Mouse (Mus musculus): ENCODE measurements at regions not wholly inside any gene's neighbourhood (a gene's known extent, or its start where the extent isn't known, plus 50 kb on each side); places are given as distances from the start of the nearest gene placed in this dataset.
"Not testable (repeated sequence)": the region's sequence is repeated elsewhere in the genome, so short reads cannot be mapped to it uniquely, and the experiment has no call there.

DNA sequence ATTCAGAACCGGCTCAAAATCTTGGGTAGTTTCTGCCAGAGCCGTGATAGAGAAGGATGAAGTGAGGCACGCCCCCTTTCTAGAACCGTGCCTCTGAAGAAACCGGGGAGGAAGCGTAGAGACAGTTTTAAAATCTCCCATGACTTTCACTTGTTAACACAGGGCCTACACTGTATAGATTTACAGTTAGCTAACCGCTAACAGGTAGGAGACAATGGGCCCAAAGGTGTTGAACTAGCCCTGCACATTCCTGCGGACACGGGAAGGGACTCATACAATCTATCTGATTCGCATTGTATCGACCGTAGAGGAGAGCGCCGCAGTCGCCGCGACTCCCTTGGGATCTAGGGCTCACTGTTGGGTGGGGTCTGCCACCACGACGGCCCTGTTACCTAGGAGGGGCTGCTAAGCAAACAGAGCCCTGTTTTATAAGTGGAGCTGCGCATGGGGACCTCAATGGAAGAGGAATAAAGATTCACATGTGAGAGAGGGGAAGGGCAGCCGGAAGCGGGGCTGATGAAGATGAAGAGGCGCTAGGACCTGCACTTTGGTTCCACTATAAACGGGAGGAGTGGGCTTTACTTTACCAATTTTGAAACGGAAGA is 89.1 kb downstream of the Cd24a start:
- Histone ChIP-seq H3K4me2 (ENCODE audit: low read length) (peak overlapping the region; percentile 37), H3K27me3 (replicated peaks; ENCODE audit: control insufficient read depth, insufficient read depth, low read length) (no peaks in the 10 kb centered on the region), H3K9ac (ENCODE audit: low read length) (no peak overlapping the region), H3K4me3 (ENCODE audit: low read depth, low read length) (no peak overlapping the region), H3K9me3 (ENCODE audit: control insufficient read depth, low read length) (no peaks in the 10 kb centered on the region), H3K36me3 (ENCODE audit: control insufficient read depth, insufficient read depth, low read length) (no peaks in the 10 kb centered on the region), H3K27ac (ENCODE audit: low read depth) (no peak overlapping the region), H3K4me1 (replicated peaks; ENCODE audit: control insufficient read depth, insufficient read depth, low read length) (peaks cover 27% of the 10 kb centered on the region)
- ATAC-seq (replicated peaks; ENCODE audit: low FRiP score, low TSS enrichment, low read depth) (no peak), DNase-seq (ENCODE audit: low spot score) (no peak)
- WGBS: 56% methylated on average over 25 of the region's 25 CpGs

DNA sequence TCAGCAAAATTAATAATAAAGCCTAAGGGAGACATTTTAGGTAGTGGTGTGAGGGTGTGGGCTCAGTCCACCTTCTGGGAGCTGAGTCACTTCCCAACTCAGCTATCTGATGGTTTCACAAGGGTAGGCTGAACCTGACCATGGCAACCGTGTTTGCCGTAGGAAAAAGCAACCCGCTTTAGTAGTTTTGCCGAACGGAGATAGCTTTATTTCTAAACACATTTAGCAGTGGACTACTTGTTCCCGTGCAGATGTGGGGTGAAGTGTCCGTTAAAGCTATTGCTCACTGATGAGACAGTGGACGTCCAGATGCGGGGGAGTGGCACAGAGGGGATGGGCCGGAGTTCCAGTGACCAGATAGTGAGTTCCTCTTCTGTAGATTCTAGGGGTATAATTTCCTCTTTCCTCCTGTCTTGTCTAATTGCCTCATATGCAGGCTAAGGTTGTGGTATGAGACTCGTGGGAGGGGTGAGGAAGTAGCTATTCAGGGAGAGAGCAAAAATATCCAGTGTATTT is 89.7 kb downstream of the Cd24a start:
- Histone ChIP-seq H3K9me3 (ENCODE audit: control insufficient read depth, low read length) (no peaks in the 10 kb centered on the region), H3K4me1 (replicated peaks; ENCODE audit: control insufficient read depth, insufficient read depth, low read length) (peaks cover 33% of the 10 kb centered on the region), H3K36me3 (ENCODE audit: control insufficient read depth, insufficient read depth, low read length) (no peaks in the 10 kb centered on the region), H3K27ac (ENCODE audit: low read depth) (no peak overlapping the region), H3K4me2 (ENCODE audit: low read length) (peak overlapping the region; percentile 37; the same call in 1 of the 2 replicates), H3K27me3 (replicated peaks; ENCODE audit: control insufficient read depth, insufficient read depth, low read length) (no peaks in the 10 kb centered on the region), H3K9ac (ENCODE audit: low read length) (no peak overlapping the region), H3K4me3 (ENCODE audit: low read depth, low read length) (no peak overlapping the region)
- 58% methylated on average over 11 of the region's 11 CpGs for WGBS
- DNase-seq (ENCODE audit: low spot score): no peak
- no peak for ATAC-seq (replicated peaks; ENCODE audit: low FRiP score, low TSS enrichment, low read depth)

GRCm38 (mm10) chr10:43669471-43669870 is 91.4 kb downstream of the Cd24a start:
- peaks cover 35% of the 10 kb centered on the region for H3K4me1 ChIP-seq (replicated peaks; ENCODE audit: control insufficient read depth, insufficient read depth, low read length)
- no peak overlapping the region for H3K4me3 ChIP-seq (ENCODE audit: low read depth, low read length)
- no peak overlapping the region for H3K9ac ChIP-seq (ENCODE audit: low read length)
- H3K9me3 ChIP-seq (ENCODE audit: control insufficient read depth, low read length): no peaks in the 10 kb centered on the region
- ATAC-seq (replicated peaks; ENCODE audit: low FRiP score, low TSS enrichment, low read depth) (no peak), DNase-seq (ENCODE audit: low spot score) (no peak)
- H3K36me3 ChIP-seq (ENCODE audit: control insufficient read depth, insufficient read depth, low read length): no peaks in the 10 kb centered on the region
- H3K4me2 ChIP-seq (ENCODE audit: low read length): no peak overlapping the region
- 44% methylated on average over 5 of the region's 5 CpGs for WGBS
- no peak overlapping the region for H3K27ac ChIP-seq (ENCODE audit: low read depth)
- H3K27me3 ChIP-seq (replicated peaks; ENCODE audit: control insufficient read depth, insufficient read depth, low read length): no peaks in the 10 kb centered on the region

GRCm38 (mm10) chr10:43670745-43671144 is 92.7 kb downstream of the Cd24a start:
- Histone ChIP-seq H3K9ac (ENCODE audit: low read length) (no peak overlapping the region), H3K4me3 (ENCODE audit: low read depth, low read length) (no peak overlapping the region), H3K4me1 (replicated peaks; ENCODE audit: control insufficient read depth, insufficient read depth, low read length) (peaks cover 35% of the 10 kb centered on the region), H3K4me2 (ENCODE audit: low read length) (no peak overlapping the region), H3K27me3 (replicated peaks; ENCODE audit: control insufficient read depth, insufficient read depth, low read length) (no peaks in the 10 kb centered on the region), H3K36me3 (ENCODE audit: control insufficient read depth, insufficient read depth, low read length) (no peaks in the 10 kb centered on the region), H3K27ac (ENCODE audit: low read depth) (no peak overlapping the region), H3K9me3 (ENCODE audit: control insufficient read depth, low read length) (no peaks in the 10 kb centered on the region)
- ATAC-seq (replicated peaks; ENCODE audit: low FRiP score, low TSS enrichment, low read depth) (no peak), DNase-seq (ENCODE audit: low spot score) (no peak)
- WGBS: 87% methylated on average over 1 of the region's 1 CpGs

- Histone ChIP-seq H3K9ac (ENCODE audit: low read length) (no peak overlapping the region), H3K27ac (ENCODE audit: low read depth) (no peak overlapping the region), H3K9me3 (ENCODE audit: control insufficient read depth, low read length) (no peaks in the 10 kb centered on the region), H3K27me3 (replicated peaks; ENCODE audit: control insufficient read depth, insufficient read depth, low read length) (no peaks in the 10 kb centered on the region), H3K4me3 (ENCODE audit: low read depth, low read length) (no peak overlapping the region), H3K4me2 (ENCODE audit: low read length) (no peak overlapping the region), H3K4me1 (replicated peaks; ENCODE audit: control insufficient read depth, insufficient read depth, low read length) (peaks cover 35% of the 10 kb centered on the region), H3K36me3 (ENCODE audit: control insufficient read depth, insufficient read depth, low read length) (no peaks in the 10 kb centered on the region)
- ATAC-seq (replicated peaks; ENCODE audit: low FRiP score, low TSS enrichment, low read depth): no peak
- 90% methylated on average over 3 of the region's 3 CpGs for WGBS
- DNase-seq (ENCODE audit: low spot score): no peak
These were observed 93.7 kb downstream of the Cd24a start for GRCm38 (mm10) chr10:43671785-43672184.

GRCm38 (mm10) chr10:43672490-43672889 is 94.4 kb downstream of the Cd24a start:
- 28% methylated on average over 6 of the region's 6 CpGs for WGBS
- no peaks in the 10 kb centered on the region for H3K9me3 ChIP-seq (ENCODE audit: control insufficient read depth, low read length)
- H3K27me3 ChIP-seq (replicated peaks; ENCODE audit: control insufficient read depth, insufficient read depth, low read length): no peaks in the 10 kb centered on the region
- ATAC-seq (replicated peaks; ENCODE audit: low FRiP score, low TSS enrichment, low read depth) (no peak), DNase-seq (ENCODE audit: low spot score) (no peak)
- no peak overlapping the region for H3K4me2 ChIP-seq (ENCODE audit: low read length)
- H3K9ac ChIP-seq (ENCODE audit: low read length): no peak overlapping the region
- H3K36me3 ChIP-seq (ENCODE audit: control insufficient read depth, insufficient read depth, low read length): no peaks in the 10 kb centered on the region
- H3K4me1 ChIP-seq (replicated peaks; ENCODE audit: control insufficient read depth, insufficient read depth, low read length): peaks cover 35% of the 10 kb centered on the region
- no peak overlapping the region for H3K4me3 ChIP-seq (ENCODE audit: low read depth, low read length)
- 0 out of 2 replicates have a peak overlapping the region, but pooled peaks have one; percentile 9 for H3K27ac ChIP-seq (ENCODE audit: low read depth)

GRCm38 (mm10) chr10:43674749-43675148 is 96.7 kb downstream of the Cd24a start:
- ATAC-seq (replicated peaks; ENCODE audit: low FRiP score, low TSS enrichment, low read depth) (no peak), DNase-seq (ENCODE audit: low spot score) (no peak)
- WGBS: 50% methylated on average over 1 of the region's 1 CpGs
- no peaks in the 10 kb centered on the region for H3K9me3 ChIP-seq (ENCODE audit: control insufficient read depth, low read length)
- H3K36me3 ChIP-seq (ENCODE audit: control insufficient read depth, insufficient read depth, low read length): no peaks in the 10 kb centered on the region
- H3K27ac ChIP-seq (ENCODE audit: low read depth): no peak overlapping the region
- no peak overlapping the region for H3K4me3 ChIP-seq (ENCODE audit: low read depth, low read length)
- H3K4me2 ChIP-seq (ENCODE audit: low read length): no peak overlapping the region
- no peak overlapping the region for H3K9ac ChIP-seq (ENCODE audit: low read length)
- no peaks in the 10 kb centered on the region for H3K27me3 ChIP-seq (replicated peaks; ENCODE audit: control insufficient read depth, insufficient read depth, low read length)
- H3K4me1 ChIP-seq (replicated peaks; ENCODE audit: control insufficient read depth, insufficient read depth, low read length): peaks cover 14% of the 10 kb centered on the region

DNA sequence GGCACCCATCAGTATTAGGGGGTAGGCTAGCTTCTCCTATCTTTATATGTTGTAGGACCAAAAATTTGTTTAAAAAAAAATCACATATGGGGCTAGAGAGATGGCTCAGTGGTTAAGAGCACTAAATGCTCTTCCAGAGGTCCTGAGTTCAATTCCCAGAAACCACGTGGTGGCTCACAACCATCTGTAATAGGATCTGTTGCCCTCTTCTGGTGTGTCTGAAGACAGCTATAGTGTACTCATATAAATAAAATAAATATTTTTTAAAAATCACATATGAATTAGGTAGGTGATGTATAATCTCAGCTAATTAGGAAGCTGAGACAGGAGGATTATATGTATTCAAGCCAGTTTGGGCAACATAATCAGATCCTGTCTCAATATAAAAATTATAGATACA is 97.4 kb downstream of the Cd24a start:
- H3K4me1 ChIP-seq (replicated peaks; ENCODE audit: control insufficient read depth, insufficient read depth, low read length): peaks cover 12% of the 10 kb centered on the region
- H3K4me2 ChIP-seq (ENCODE audit: low read length); H3K4me3 ChIP-seq (ENCODE audit: low read depth, low read length); H3K36me3 ChIP-seq (ENCODE audit: control insufficient read depth, insufficient read depth, low read length); DNase-seq (ENCODE audit: low spot score); H3K9ac ChIP-seq (ENCODE audit: low read length); H3K9me3 ChIP-seq (ENCODE audit: control insufficient read depth, low read length); ATAC-seq (replicated peaks; ENCODE audit: low FRiP score, low TSS enrichment, low read depth); H3K27me3 ChIP-seq (replicated peaks; ENCODE audit: control insufficient read depth, insufficient read depth, low read length); H3K27ac ChIP-seq (ENCODE audit: low read depth): not testable (repeated sequence)
- 83% methylated on average over 1 of the region's 1 CpGs for WGBS

GRCm38 (mm10) chr10:43676289-43676688 is 98.2 kb downstream of the Cd24a start:
- DNase-seq (ENCODE audit: low spot score) (no peak), ATAC-seq (replicated peaks; ENCODE audit: low FRiP score, low TSS enrichment, low read depth) (no peak)
- Histone ChIP-seq H3K4me2 (ENCODE audit: low read length) (no peak overlapping the region), H3K27ac (ENCODE audit: low read depth) (no peak overlapping the region), H3K9me3 (ENCODE audit: control insufficient read depth, low read length) (no peaks in the 10 kb centered on the region), H3K36me3 (ENCODE audit: control insufficient read depth, insufficient read depth, low read length) (no peaks in the 10 kb centered on the region), H3K27me3 (replicated peaks; ENCODE audit: control insufficient read depth, insufficient read depth, low read length) (no peaks in the 10 kb centered on the region), H3K9ac (ENCODE audit: low read length) (no peak overlapping the region), H3K4me3 (ENCODE audit: low read depth, low read length) (no peak overlapping the region), H3K4me1 (replicated peaks; ENCODE audit: control insufficient read depth, insufficient read depth, low read length) (peaks cover 12% of the 10 kb centered on the region)
- 80% methylated on average over 5 of the region's 5 CpGs for WGBS
